Mouse (Mus musculus) central nervous system, embryonic 11.5 days (tissue): ENCODE results near the gene Mageb4. TPM values are rescaled to one million over a fixed set of nuclear protein-coding genes. Genes with fewer than 3 reads are reported as not detected.

Source experiments
- polyA plus RNA-seq: library from polyadenylated mRNA; depleted of rRNA; stranded (reverse); fragments of >200 nt; gene quantifications from 2 replicates; pipeline ENCODE4 v1.2.3, GENCODE M21; 2012; rRNA removed

Mageb4 gene
- not detected in 2 replicates for polyA plus RNA-seq

DNA sequence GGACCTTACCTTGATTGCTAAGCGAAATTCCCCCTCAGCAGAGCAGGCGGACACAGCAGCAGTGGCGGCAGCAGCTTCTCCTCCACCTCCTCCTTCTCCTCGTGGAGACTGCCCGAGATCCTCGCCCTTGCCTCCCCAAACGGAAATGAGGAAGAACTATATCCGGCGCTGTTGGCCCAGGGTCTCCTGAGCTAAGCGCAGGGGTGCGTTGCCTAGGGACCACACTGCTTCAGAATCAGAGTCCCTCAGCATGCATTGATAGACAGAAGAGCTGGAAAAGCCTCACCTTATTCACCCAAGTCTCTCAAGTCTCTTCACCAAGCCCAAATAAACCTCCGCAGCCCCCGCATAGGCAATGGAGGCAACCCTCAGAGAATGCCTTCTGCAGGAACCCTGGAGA is at the start of gene Mageb4:
TSS of gene Mageb4 (minus strand) at position 101 of the 400 bp plus-strand sequence.

Other genes with a start within 250 kb of the Mageb4 start
- gene Nr0b1, start 113.3 kb downstream of the Mageb4 start, polyA plus RNA-seq = 0.76 and 1.1 TPM in 2 replicates